In genomic region chr11:70212896-70213295, GRCm38 (mm10) we compare ENCODE assay signal across 8 mouse cellular contexts. TPM values are rescaled to one million over a fixed set of nuclear protein-coding genes. Genes with fewer than 3 reads are reported as not detected.
DNase-seq lines count a peak whose midpoint lies in the region; ATAC-seq and TF ChIP-seq lines count a peak whose summit lies in the region.

No protein-coding gene starts in this region.

- no peaks in the 10 kb centered on the region for H3K36me3 ChIP-seq in midbrain, embryonic 11.5 days (ENCODE audit: control insufficient read depth, insufficient read depth, low read length)
- peaks cover 13% of the 10 kb centered on the region for H3K36me3 ChIP-seq in midbrain, embryonic 13.5 days
- H3K36me3 ChIP-seq in hindbrain, embryonic 16.5 days (ENCODE audit: control insufficient read depth, insufficient read depth, low read length): no peaks in the 10 kb centered on the region
- no peaks in the 10 kb centered on the region for H3K36me3 ChIP-seq in myocyte (ENCODE audit: control insufficient read depth, insufficient read depth)

- H3K4me3 ChIP-seq in midbrain, embryonic 11.5 days (ENCODE audit: low read depth, low read length): no peak overlapping the region
- no peak overlapping the region for H3K4me3 ChIP-seq in midbrain, embryonic 13.5 days (replicated peaks)
- H3K4me3 ChIP-seq in hindbrain, embryonic 16.5 days (ENCODE audit: low read length): no peak overlapping the region
- no peak overlapping the region for H3K4me3 ChIP-seq in myocyte

- no peak overlapping the region for H3ac ChIP-seq in myocyte (ENCODE audit: control insufficient read depth, insufficient read length)

- H3K9me3 ChIP-seq in midbrain, embryonic 11.5 days (ENCODE audit: control insufficient read depth, low read length): no peaks in the 10 kb centered on the region
- no peaks in the 10 kb centered on the region for H3K9me3 ChIP-seq in midbrain, embryonic 13.5 days
- no peaks in the 10 kb centered on the region for H3K9me3 ChIP-seq in hindbrain, embryonic 16.5 days (ENCODE audit: control insufficient read depth, low read length)

- H3K27ac ChIP-seq in midbrain, embryonic 11.5 days (ENCODE audit: low read depth, low read length): no peak overlapping the region
- H3K27ac ChIP-seq in midbrain, embryonic 13.5 days: no peak overlapping the region
- H3K27ac ChIP-seq in hindbrain, embryonic 16.5 days (ENCODE audit: low read depth, low read length): no peak overlapping the region

- peaks cover 18% of the 10 kb centered on the region for H3K4me1 ChIP-seq in midbrain, embryonic 11.5 days (ENCODE audit: control insufficient read depth, insufficient read depth, low read length)
- H3K4me1 ChIP-seq in midbrain, embryonic 13.5 days (replicated peaks): peaks cover 26% of the 10 kb centered on the region
- H3K4me1 ChIP-seq in hindbrain, embryonic 16.5 days (ENCODE audit: control insufficient read depth, insufficient read depth, low read depth, low read length): peaks cover 21% of the 10 kb centered on the region

- no peak overlapping the region for H3K9ac ChIP-seq in midbrain, embryonic 11.5 days (ENCODE audit: low read length)
- H3K9ac ChIP-seq in midbrain, embryonic 13.5 days (replicated peaks): no peak overlapping the region
- no peak overlapping the region for H3K9ac ChIP-seq in hindbrain, embryonic 16.5 days (ENCODE audit: low read depth, low read length)

- H3K79me2 ChIP-seq in myocyte (ENCODE audit: control insufficient read depth, insufficient read depth): no peaks in the 10 kb centered on the region

- no peak for ATAC-seq in midbrain, embryonic 11.5 days (ENCODE audit: low FRiP score)
- no peak for ATAC-seq in midbrain, embryonic 13.5 days
- 0 out of 2 replicates have a peak, but pooled peaks have one; percentile 24 for ATAC-seq in hindbrain, embryonic 16.5 days
- no peak for ATAC-seq in erythroblast, adult 5-6 weeks (replicated peaks; ENCODE audit: low FRiP score, poor library complexity, severe bottlenecking)

- H3K4me2 ChIP-seq in midbrain, embryonic 11.5 days: no peak overlapping the region
- no peak overlapping the region; the same call in 1 of the 2 replicates for H3K4me2 ChIP-seq in midbrain, embryonic 13.5 days (replicated peaks)
- H3K4me2 ChIP-seq in hindbrain, embryonic 16.5 days (ENCODE audit: low read length): no peak overlapping the region; the same call in 1 of the 2 replicates
- H3K4me2 ChIP-seq in myocyte (ENCODE audit: low read depth): peak overlapping the region; percentile 92

- peak; percentile 92 for DNase-seq in midbrain, embryonic 11.5 days (ENCODE audit: low spot score, missing footprints)
- peak; percentile 87 for DNase-seq in NIH3T3 (ENCODE audit: low read depth)
- peak; percentile 77 for DNase-seq in cerebellum, adult 9-11 months
- peak; percentile 68 to 86 for DNase-seq in layer of hippocampus, postnatal 14 days (ENCODE audit: low spot score in 2 of 2)

- H3K27me3 ChIP-seq in midbrain, embryonic 11.5 days (ENCODE audit: control insufficient read depth, insufficient read depth, low read length): peaks cover 39% of the 10 kb centered on the region
- H3K27me3 ChIP-seq in midbrain, embryonic 13.5 days: peaks cover 60% of the 10 kb centered on the region
- H3K27me3 ChIP-seq in hindbrain, embryonic 16.5 days (replicated peaks; ENCODE audit: control insufficient read depth, insufficient read depth, low read length): peaks cover 14% of the 10 kb centered on the region
- no peaks in the 10 kb centered on the region for H3K27me3 ChIP-seq in myocyte (ENCODE audit: control insufficient read depth, insufficient read depth, insufficient read length)

- WGBS in midbrain, embryonic 11.5 days: 17% methylated on average over 9 of the region's 9 CpGs
- WGBS in midbrain, embryonic 13.5 days: 11% methylated on average over 9 of the region's 9 CpGs
- WGBS in hindbrain, embryonic 16.5 days: 14% methylated on average over 9 of the region's 9 CpGs

- no peak for TF ChIP-seq POLR2A in myocyte (IDR thresholded peaks at IDR 0.05; ENCODE audit: insufficient read length, low read depth)

TF ChIP-seq in myocyte, 11 proteins besides CTCF, POLR2A, EP300 and RAD21:
- TF ChIP-seq REST (IDR thresholded peaks at IDR 0.05; ENCODE audit: insufficient read depth, insufficient read length) (no peak), MYOG (IDR thresholded peaks at IDR 0.05; ENCODE audit: control insufficient read depth in 1 of 3, insufficient read depth in 1 of 3, insufficient read length in 2 of 3, low read depth in 2 of 3) (no peak), MAX (IDR thresholded peaks at IDR 0.05; ENCODE audit: low read depth) (no peak), TCF12 (IDR thresholded peaks at IDR 0.05; ENCODE audit: insufficient read depth, poor library complexity, severe bottlenecking) (no peak), POLR2AphosphoS2 (IDR thresholded peaks at IDR 0.05; ENCODE audit: insufficient read length, low read depth) (no peak), SRF (IDR thresholded peaks at IDR 0.05; ENCODE audit: control insufficient read depth, insufficient read length, low read depth) (no peak)

RNA-seq across cellular contexts. Expression of gene Slc16a11, which starts 0.3 kb away (rescaled TPM):
- polyA plus RNA-seq in midbrain, embryonic 11.5 days (2014; fragmentation: Nextera tagmentation; extraction: Ambion mirVana): 0.19 and 0.30 TPM in 2 replicates
- polyA plus RNA-seq in midbrain, embryonic 13.5 days (2015; fragmentation: Nextera tagmentation; extraction: Ambion mirVana): 1.9 and 2.4 TPM in 2 replicates
- 8.7 and 9.7 TPM in 2 replicates for polyA plus RNA-seq in hindbrain, embryonic 16.5 days (2015; fragmentation: Nextera tagmentation; extraction: Ambion mirVana)
- 10 to 100 TPM; 26.1 to 32.9 TPM for total RNA-seq in layer of hippocampus, postnatal 14 days (2021)
- polyA plus RNA-seq in myocyte (2012; fragmentation: generic; extraction: Trizol): 17.4 TPM
- total RNA-seq in erythroblast, adult 5-6 weeks (2015; ENCODE audit: low replicate concordance): not detected in 2 replicates
- total RNA-seq in erythroblast, adult 5-6 weeks (2017; ENCODE audit: low replicate concordance): not detected in 2 replicates

RNA-seq across cellular contexts. Expression of gene Slc16a13, which starts 8.0 kb away (rescaled TPM):
- polyA plus RNA-seq in midbrain, embryonic 11.5 days (2014; fragmentation: Nextera tagmentation; extraction: Ambion mirVana): 14.9 and 15.8 TPM in 2 replicates
- polyA plus RNA-seq in midbrain, embryonic 13.5 days (2015; fragmentation: Nextera tagmentation; extraction: Ambion mirVana): 17.7 and 18.7 TPM in 2 replicates
- 11.9 and 15.2 TPM in 2 replicates for polyA plus RNA-seq in hindbrain, embryonic 16.5 days (2015; fragmentation: Nextera tagmentation; extraction: Ambion mirVana)
- total RNA-seq in layer of hippocampus, postnatal 14 days (2021): 10 to 100 TPM in 1 of 2 experiments, 1 to 10 TPM in 1; 9.3 to 12.6 TPM
- polyA plus RNA-seq in myocyte (2012; fragmentation: generic; extraction: Trizol): 4.8 TPM
- total RNA-seq in erythroblast, adult 5-6 weeks (2015; ENCODE audit: low replicate concordance): 2.5 and 8.1 TPM in 2 replicates
- total RNA-seq in erythroblast, adult 5-6 weeks (2017; ENCODE audit: low replicate concordance): 5.1 and 8.2 TPM in 2 replicates

RNA-seq across cellular contexts. Expression of gene Bcl6b, which starts 16.7 kb away (rescaled TPM):
- 4.9 and 5.4 TPM in 2 replicates for polyA plus RNA-seq in midbrain, embryonic 11.5 days (2014; fragmentation: Nextera tagmentation; extraction: Ambion mirVana)
- polyA plus RNA-seq in midbrain, embryonic 13.5 days (2015; fragmentation: Nextera tagmentation; extraction: Ambion mirVana): 3.9 and 4.3 TPM in 2 replicates
- 5.1 and 6.6 TPM in 2 replicates for polyA plus RNA-seq in hindbrain, embryonic 16.5 days (2015; fragmentation: Nextera tagmentation; extraction: Ambion mirVana)
- total RNA-seq in layer of hippocampus, postnatal 14 days (2021): 1 to 10 TPM; 2.7 to 2.9 TPM
- polyA plus RNA-seq in myocyte (2012; fragmentation: generic; extraction: Trizol): 2.8 TPM
- not detected in 2 replicates for total RNA-seq in erythroblast, adult 5-6 weeks (2015; ENCODE audit: low replicate concordance)
- 0.56 and 0.68 TPM in 2 replicates for total RNA-seq in erythroblast, adult 5-6 weeks (2017; ENCODE audit: low replicate concordance)

RNA-seq across cellular contexts. Expression of gene 0610010K14Rik, which starts 24.8 kb away (rescaled TPM):
- 226 and 232 TPM in 2 replicates for polyA plus RNA-seq in midbrain, embryonic 11.5 days (2014; fragmentation: Nextera tagmentation; extraction: Ambion mirVana)
- polyA plus RNA-seq in midbrain, embryonic 13.5 days (2015; fragmentation: Nextera tagmentation; extraction: Ambion mirVana): 193 and 201 TPM in 2 replicates
- polyA plus RNA-seq in hindbrain, embryonic 16.5 days (2015; fragmentation: Nextera tagmentation; extraction: Ambion mirVana): 167 and 175 TPM in 2 replicates
- total RNA-seq in layer of hippocampus, postnatal 14 days (2021): 10 to 100 TPM; 42.3 to 47.7 TPM
- polyA plus RNA-seq in myocyte (2012; fragmentation: generic; extraction: Trizol): 75.5 TPM
- 16.5 and 20.3 TPM in 2 replicates for total RNA-seq in erythroblast, adult 5-6 weeks (2015; ENCODE audit: low replicate concordance)
- total RNA-seq in erythroblast, adult 5-6 weeks (2017; ENCODE audit: low replicate concordance): 3.8 and 7.8 TPM in 2 replicates

RNA-seq across cellular contexts. Expression of gene Gm21988, which starts 26.7 kb away (rescaled TPM):
- 9.7 and 12.1 TPM in 2 replicates for polyA plus RNA-seq in midbrain, embryonic 11.5 days (2014; fragmentation: Nextera tagmentation; extraction: Ambion mirVana)
- 15.0 and 15.8 TPM in 2 replicates for polyA plus RNA-seq in midbrain, embryonic 13.5 days (2015; fragmentation: Nextera tagmentation; extraction: Ambion mirVana)
- 13.8 and 15.7 TPM in 2 replicates for polyA plus RNA-seq in hindbrain, embryonic 16.5 days (2015; fragmentation: Nextera tagmentation; extraction: Ambion mirVana)
- total RNA-seq in layer of hippocampus, postnatal 14 days (2021): 1 to 10 TPM; 7.2 to 7.9 TPM
- 9.2 TPM for polyA plus RNA-seq in myocyte (2012; fragmentation: generic; extraction: Trizol)
- total RNA-seq in erythroblast, adult 5-6 weeks (2015; ENCODE audit: low replicate concordance): 2.3 TPM in 1 of 2 replicates, not detected in the other
- not detected in 2 replicates for total RNA-seq in erythroblast, adult 5-6 weeks (2017; ENCODE audit: low replicate concordance)
